Mouse (Mus musculus) heart, adult 2 months (tissue): ENCODE data around the gene Gm49711.

Experiments
- CTCF ChIP-seq: fragments of 200-600 bp; IDR thresholded peaks from 2 replicates; pipeline ENCODE4 v1.8.1; 2022; ENCODE audit warnings: antibody characterized with exemption, mild to moderate bottlenecking, moderate library complexity
- EP300 ChIP-seq: fragments of 200-500 bp; IDR thresholded peaks from 2 replicates; pipeline ENCODE4 v1.6.1; 2011; ENCODE audit warnings: low read depth, low read length, control low read depth; ENCODE audit not compliant: insufficient read depth
- POLR2A ChIP-seq: fragments of 200-500 bp; IDR thresholded peaks from 2 replicates; pipeline ENCODE4 v1.6.1; 2011; ENCODE audit warnings: mild to moderate bottlenecking, low read depth, low read length, control low read depth; ENCODE audit not compliant: insufficient read depth

GRCm38 (mm10) chr16:92099598-92099997, 41.5 kb downstream of the Gm49711 start:
- TF ChIP-seq POLR2A (no peak), CTCF (no peak), EP300 (no peak)
